Mouse (Mus musculus) liver, embryonic 15.5 days (tissue): ENCODE results near the gene Gm20908. TPM values are rescaled to one million over a fixed set of nuclear protein-coding genes. Genes with fewer than 3 reads are reported as not detected.
"Not testable (repeated sequence)": the region's sequence is repeated elsewhere in the genome, so short reads cannot be mapped to it uniquely, and the experiment has no call there.

ENCODE experiments used
- ATAC-seq: fragments of 200-750 bp; cut with Nextera tagmentation; 2 replicates; pipeline ENCODE4 v1.8.0; 2017; ENCODE audit warnings: moderate number of reproducible peaks, mild to moderate bottlenecking, moderate library complexity; ENCODE audit not compliant: insufficient read depth
- H3K27ac ChIP-seq: fragments of 300-500 bp; sonication (generic); replicated peaks from 2 replicates; pipeline ENCODE4 v1.5.1; 2015; ENCODE audit warnings: mild to moderate bottlenecking, inconsistent platforms
- H3K27me3 ChIP-seq: fragments of 300-500 bp; sonication (generic); 2 replicates; pipeline ENCODE4 v1.6.1; 2015; ENCODE audit warnings: mild to moderate bottlenecking, inconsistent platforms
- H3K36me3 ChIP-seq: fragments of 300-500 bp; sonication (generic); replicated peaks from 2 replicates; pipeline ENCODE4 v1.6.1; 2015; ENCODE audit warnings: moderate library complexity, mild to moderate bottlenecking, inconsistent platforms
- H3K4me1 ChIP-seq: fragments of 300-500 bp; sonication (generic); replicated peaks from 2 replicates; pipeline ENCODE4 v1.6.1; 2015; ENCODE audit warnings: inconsistent platforms
- H3K4me2 ChIP-seq: fragments of 300-500 bp; sonication (generic); 2 replicates; pipeline ENCODE4 v1.6.1; 2015; ENCODE audit warnings: moderate library complexity, mild to moderate bottlenecking, inconsistent platforms
- H3K4me3 ChIP-seq: fragments of 300-500 bp; sonication (generic); replicated peaks from 2 replicates; pipeline ENCODE4 v1.5.1; 2015; ENCODE audit warnings: mild to moderate bottlenecking, inconsistent platforms
- H3K9ac ChIP-seq: fragments of 300-500 bp; sonication (generic); 2 replicates; pipeline ENCODE4 v1.6.1; 2015; ENCODE audit warnings: moderate library complexity, mild to moderate bottlenecking, inconsistent platforms
- H3K9me3 ChIP-seq: fragments of 300-500 bp; sonication (generic); replicated peaks from 2 replicates; pipeline ENCODE4 v1.6.1; 2016; ENCODE audit warnings: inconsistent platforms
- WGBS: fragments of 180-500 bp; shearing (Covaris S2); methylation state at CpG from one replicate; pipeline ENCODE4 v1.1.7; 2015; ENCODE audit warnings: mixed read lengths; ENCODE audit not compliant: insufficient replicate concordance; 5-methylcytosine and 5-hydroxymethylcytosine counted together
- polyA plus RNA-seq: library from polyadenylated mRNA; unstranded; fragments of >200 nt; fragmentation: Nextera tagmentation; extraction: Ambion mirVana; gene quantifications from 2 replicates; pipeline ENCODE4 v1.2.1, GENCODE M21; 2015

Gm20908 gene
- polyA plus RNA-seq, result not detected in 2 replicates

- H3K9me3 ChIP-seq, H3K4me3 ChIP-seq, H3K4me2 ChIP-seq, H3K9ac ChIP-seq, H3K4me1 ChIP-seq, H3K36me3 ChIP-seq, H3K27me3 ChIP-seq, ATAC-seq, H3K27ac ChIP-seq: not testable (repeated sequence)
- no CpG with 5 or more reads among the region's 6 CpGs for WGBS
These were observed at the start of gene Gm20908 for GRCm38 (mm10) chrY:64472966-64473365. TSS of gene Gm20908 (plus strand) at chrY:64473266.
